ENCODE assay signal across 10 mouse cellular contexts in the genomic region with DNA sequence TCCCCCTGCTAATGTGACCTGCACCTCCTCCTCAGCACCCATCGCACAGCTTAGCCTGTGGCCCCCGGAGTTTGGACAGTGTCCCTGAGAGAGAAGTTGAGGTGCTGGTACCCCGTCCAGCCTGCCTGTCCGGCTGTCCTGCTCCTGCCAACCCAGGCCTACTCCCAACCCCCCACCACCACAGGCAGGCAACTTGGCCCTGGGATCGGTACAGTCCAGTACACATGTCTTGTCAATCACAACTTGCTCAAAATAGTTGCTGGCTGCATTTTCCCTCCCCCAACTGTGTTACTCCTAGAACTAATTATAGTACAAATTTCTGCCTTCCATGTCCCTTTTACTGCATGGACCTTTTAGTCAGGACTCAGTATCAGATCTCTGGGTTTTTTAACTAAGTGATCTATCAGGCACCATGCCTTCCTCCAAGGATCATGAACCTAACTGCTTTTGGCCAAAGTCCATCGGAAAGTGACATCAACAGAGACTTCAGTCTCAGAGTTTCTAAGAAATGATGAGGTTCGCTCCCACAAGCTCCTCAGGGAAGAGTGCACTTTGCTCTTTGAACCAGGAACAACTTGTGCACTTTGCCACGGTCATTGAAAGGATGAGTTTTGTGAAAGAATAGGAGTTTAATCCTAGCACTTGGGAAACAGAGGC. TPM values are rescaled to one million over a fixed set of nuclear protein-coding genes. Genes with fewer than 3 reads are reported as not detected.
DNase-seq lines count a peak whose midpoint lies in the region; ATAC-seq lines count a peak whose summit lies in the region.
"Had no signal": no experiment of that assay in that cellular context is flagged by ENCODE, and none has a peak within 500 bp of the region (broad histone marks: within the 10 kb centered on the region; RNA-seq: fewer than 3 reads in every experiment).

Synpo2l (minus strand) TSS at position 201 of the 657 bp plus-strand sequence.

- peak; percentile 10 for DNase-seq in NIH3T3 (ENCODE audit: low read depth)
- peak; percentile 59 for DNase-seq in gastrocnemius, postnatal 10 days
- peak; percentile 64 to 83 for DNase-seq in kidney, postnatal 25 days
- no peak for DNase-seq in thymus, postnatal 10 days (ENCODE audit: low spot score in 2 of 2)
- DNase-seq in cerebellum, adult 11-12 months, result no peak
- DNase-seq in thymus, postnatal 36 days, result no peak
- DNase-seq in ovary, adult 18-20 months (ENCODE audit: low spot score), result no peak
- DNase-seq: thymus, postnatal 14 days had no signal

- H3K9me3 ChIP-seq in heart, embryonic 15.5 days (replicated peaks), result no peaks in the 10 kb centered on the region

- H3K4me2 ChIP-seq in heart, embryonic 15.5 days, result peak within 1 kb of the TSS; percentile 60
- H3K4me2 ChIP-seq: liver, embryonic 11.5 days had no signal

- H3K27ac ChIP-seq in heart, embryonic 15.5 days, result peak within 1 kb of the TSS; percentile 92

- WGBS in heart, embryonic 15.5 days, result 51% methylated on average over 8 of the region's 8 CpGs

- H3K9ac ChIP-seq in heart, embryonic 15.5 days, result peak within 1 kb of the TSS; percentile 66

- H3K27me3 ChIP-seq in heart, embryonic 15.5 days, result no peaks in the 10 kb centered on the region

- ATAC-seq in heart, embryonic 15.5 days (replicated peaks; ENCODE audit: insufficient number of reproducible peaks, insufficient read depth, low FRiP score, low read depth), result peak; percentile 71

- H3K36me3 ChIP-seq in heart, embryonic 15.5 days, result no peaks in the 10 kb centered on the region

- peak within 1 kb of the TSS; percentile 50 for H3K4me3 ChIP-seq in heart, embryonic 15.5 days

- peaks cover 20% of the 10 kb centered on the region for H3K4me1 ChIP-seq in heart, embryonic 15.5 days (replicated peaks)

RNA-seq across cellular contexts. Expression of gene Synpo2l, which starts in this region (rescaled TPM):
- 100 to 1,000 TPM; 238 to 251 TPM for total RNA-seq in gastrocnemius, postnatal 10 days (2021)
- 167 and 174 TPM in 2 replicates for polyA plus RNA-seq in heart, embryonic 15.5 days (2015; fragmentation: Nextera tagmentation; extraction: Ambion mirVana)

Comparison
In these comparisons a context has a peak if more than half of its experiments do, and no peak if none do; other contexts are left out.
1. DNase-seq: peak in NIH3T3 (single experiment), gastrocnemius, postnatal 10 days (single experiment) and kidney, postnatal 25 days (2 of 2); none in thymus, postnatal 10 days (0 of 2), cerebellum, adult 11-12 months (single experiment), thymus, postnatal 36 days (0 of 2) and ovary, adult 18-20 months (single experiment).